Mouse (Mus musculus) liver, embryonic 16.5 days (tissue): ENCODE measurements at regions not wholly inside any gene's neighbourhood (a gene's known extent, or its start where the extent isn't known, plus 50 kb on each side); places are given as distances from the start of the nearest gene placed in this dataset.

Source experiments
- ATAC-seq: fragments of 200-750 bp; cut with Nextera tagmentation; 2 replicates; pipeline ENCODE4 v1.8.0; 2017; ENCODE audit warnings: low read depth, mild to moderate bottlenecking, moderate number of reproducible peaks, moderate library complexity
- H3K27ac ChIP-seq: fragments of 300-500 bp; sonication (generic); 2 replicates; pipeline ENCODE4 v1.5.1; 2014; ENCODE audit warnings: mild to moderate bottlenecking, low read length
- H3K27me3 ChIP-seq: fragments of 300-500 bp; sonication (generic); 2 replicates; pipeline ENCODE4 v1.6.1; 2014; ENCODE audit warnings: low read depth, low read length, mixed read lengths; ENCODE audit not compliant: control insufficient read depth, insufficient read depth
- H3K36me3 ChIP-seq: fragments of 300-500 bp; sonication (generic); 2 replicates; pipeline ENCODE4 v1.6.1; 2014; ENCODE audit warnings: mild to moderate bottlenecking; ENCODE audit not compliant: control insufficient read depth, insufficient read depth
- H3K4me1 ChIP-seq: fragments of 300-500 bp; sonication (generic); 2 replicates; pipeline ENCODE4 v1.6.1; 2014; ENCODE audit warnings: low read depth, low read length, mixed read lengths; ENCODE audit not compliant: control insufficient read depth
- H3K4me2 ChIP-seq: fragments of 300-500 bp; sonication (generic); 2 replicates; pipeline ENCODE4 v1.6.1; 2014; ENCODE audit warnings: low read depth, low read length, mixed read lengths
- H3K4me3 ChIP-seq: fragments of 300-500 bp; sonication (generic); 2 replicates; pipeline ENCODE4 v1.5.1; 2014; ENCODE audit warnings: low read depth, mild to moderate bottlenecking, low read length
- H3K9ac ChIP-seq: fragments of 300-500 bp; sonication (generic); 2 replicates; pipeline ENCODE4 v1.6.1; 2014; ENCODE audit warnings: low read depth, low read length
- H3K9me3 ChIP-seq: fragments of 300-500 bp; sonication (generic); replicated peaks from 2 replicates; pipeline ENCODE4 v1.6.1; 2016; ENCODE audit warnings: low read length; ENCODE audit not compliant: control insufficient read depth
- WGBS: fragments of 180-500 bp; shearing (Covaris S2); extraction: QIAGEN DNeasy Blood & Tissue Kit; methylation state at CpG from one replicate; pipeline ENCODE4 v1.1.7; 2014; ENCODE audit not compliant: insufficient replicate concordance; 5-methylcytosine and 5-hydroxymethylcytosine counted together

GRCm38 (mm10) chr19:54688630-54689029, 438.4 kb downstream of the Gpam start:
- no peaks in the 10 kb centered on the region for H3K27me3 ChIP-seq
- no peak for ATAC-seq
- no peak overlapping the region for H3K4me2 ChIP-seq
- H3K9ac ChIP-seq = no peak overlapping the region
- no peaks in the 10 kb centered on the region for H3K36me3 ChIP-seq
- H3K9me3 ChIP-seq = no peaks in the 10 kb centered on the region
- no peak overlapping the region for H3K27ac ChIP-seq
- H3K4me1 ChIP-seq = no peaks in the 10 kb centered on the region
- H3K4me3 ChIP-seq = no peak overlapping the region

- H3K4me2 ChIP-seq = no peak overlapping the region
- no peak overlapping the region for H3K9ac ChIP-seq
- no peak for ATAC-seq
- H3K36me3 ChIP-seq = no peaks in the 10 kb centered on the region
- no peaks in the 10 kb centered on the region for H3K9me3 ChIP-seq
- no peak overlapping the region for H3K27ac ChIP-seq
- no peaks in the 10 kb centered on the region for H3K4me1 ChIP-seq
- WGBS = 36% methylated on average over 4 of the region's 4 CpGs
- no peak overlapping the region for H3K4me3 ChIP-seq
- H3K27me3 ChIP-seq = no peaks in the 10 kb centered on the region
These were observed 441.9 kb downstream of the Gpam start for GRCm38 (mm10) chr19:54685147-54685546.
